Mouse (Mus musculus): ENCODE data around the gene Vps29. TPM values are rescaled to one million over a fixed set of nuclear protein-coding genes. Genes with fewer than 3 reads are reported as not detected.
"Not testable (repeated sequence)": the region's sequence is repeated elsewhere in the genome, so short reads cannot be mapped to it uniquely, and the experiment has no call there.

Vps29 gene
- polyA plus RNA-seq, 1 experiment from 2014 or later: 204 TPM

DNA sequence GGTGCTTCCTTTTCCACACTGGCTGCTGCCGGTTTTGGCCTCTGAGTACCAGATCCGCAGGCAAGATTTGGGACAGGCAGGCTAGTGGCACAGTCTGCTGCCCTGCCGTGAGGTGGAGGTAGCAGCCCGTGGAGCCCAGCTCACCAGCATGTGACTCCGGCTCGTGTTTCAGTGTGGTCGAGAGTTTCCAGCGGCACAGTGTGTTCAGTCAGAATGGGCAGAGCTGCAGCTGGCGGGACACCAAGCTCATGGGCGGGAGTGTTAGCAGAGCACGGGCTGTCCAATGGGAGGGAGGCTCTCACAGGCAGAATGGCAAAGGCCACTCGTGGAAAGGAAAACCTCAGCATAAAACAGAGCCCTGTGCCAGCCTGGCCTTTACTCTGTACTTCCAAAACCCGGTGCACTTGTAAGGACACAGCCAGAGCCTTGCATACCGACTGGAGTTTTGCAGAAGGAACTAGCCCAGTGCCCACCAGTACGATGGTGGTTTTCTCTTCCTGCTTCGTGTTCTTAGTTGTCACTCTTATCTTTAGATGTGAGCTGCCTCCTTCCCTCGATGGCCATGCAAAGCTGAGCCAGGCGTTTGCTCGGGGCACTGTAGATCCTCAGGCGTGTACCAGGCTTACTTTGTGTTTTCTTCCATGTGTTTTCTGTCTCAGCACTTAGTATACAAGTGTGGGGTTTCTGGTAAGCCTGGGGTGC lies 39.1 kb upstream of the Vps29 start:
- peak overlapping the region; percentile 38; the same call in 1 of the 2 replicates for H3K27ac ChIP-seq (ENCODE audit: low read depth, low read length)
- DNase-seq (ENCODE audit: low spot score) (no peak), ATAC-seq (replicated peaks; ENCODE audit: low FRiP score) (0 out of 2 replicates have a peak, but pooled peaks have one; percentile 26)
- peak overlapping the region; percentile 44; the same call in 1 of the 2 replicates for H3K4me2 ChIP-seq
- peaks cover 12% of the 10 kb centered on the region for H3K4me1 ChIP-seq (replicated peaks; ENCODE audit: control insufficient read depth, insufficient read depth, low read length)
- H3K36me3 ChIP-seq (ENCODE audit: control insufficient read depth, insufficient read depth, low read length): peaks cover 14% of the 10 kb centered on the region
- no peak overlapping the region; the same call in 1 of the 2 replicates for H3K9ac ChIP-seq (ENCODE audit: low read depth, low read length)
- no peak overlapping the region for H3K4me3 ChIP-seq (ENCODE audit: low read depth, low read length)
- no peaks in the 10 kb centered on the region for H3K27me3 ChIP-seq (replicated peaks; ENCODE audit: control insufficient read depth, insufficient read depth, low read length)
- 42% methylated on average over 20 of the region's 20 CpGs for WGBS
- H3K9me3 ChIP-seq (ENCODE audit: control insufficient read depth, low read length): no peaks in the 10 kb centered on the region

DNA sequence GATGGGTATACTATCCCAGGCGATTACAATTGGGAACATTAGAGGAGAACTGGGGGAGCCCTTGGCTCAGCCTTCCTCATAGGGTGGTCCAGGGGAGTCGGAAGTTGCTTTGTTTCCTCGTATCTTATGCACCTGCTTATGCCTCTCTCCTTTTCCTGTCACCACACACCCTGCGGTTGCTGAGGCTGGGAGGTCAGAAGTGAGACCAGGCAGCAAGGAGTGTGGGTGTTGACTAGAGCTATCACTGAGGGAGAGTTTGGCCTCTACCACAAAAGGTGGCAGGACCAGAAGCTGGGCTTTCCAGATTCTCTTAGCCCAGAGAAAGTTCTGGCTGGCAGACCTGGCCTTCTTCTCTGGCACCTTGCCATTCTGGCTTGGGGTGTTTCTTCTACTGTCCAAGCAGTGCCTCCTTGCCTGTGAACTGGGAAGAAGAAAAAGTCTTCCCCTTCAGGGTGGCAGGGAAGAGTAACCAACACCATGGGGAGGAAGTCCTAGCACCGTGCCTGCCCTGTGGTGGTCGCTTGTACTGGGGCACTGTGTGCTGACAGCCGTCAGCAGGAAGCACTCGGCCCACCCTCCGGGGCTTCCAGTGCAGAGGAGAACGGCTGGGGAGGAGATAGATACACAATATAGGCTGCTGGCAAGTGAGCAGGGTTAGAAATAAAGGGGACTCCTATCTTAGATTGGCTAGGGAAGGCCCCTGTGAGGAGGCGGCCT lies 36.7 kb upstream of the Vps29 start:
- no peak for DNase-seq (ENCODE audit: low spot score)
- peaks cover 12% of the 10 kb centered on the region for H3K4me1 ChIP-seq (replicated peaks; ENCODE audit: control insufficient read depth, insufficient read depth, low read length)
- H3K4me2 ChIP-seq: no peak overlapping the region
- peaks cover 12% of the 10 kb centered on the region for H3K36me3 ChIP-seq (ENCODE audit: control insufficient read depth, insufficient read depth, low read length)
- no peaks in the 10 kb centered on the region for H3K27me3 ChIP-seq (replicated peaks; ENCODE audit: control insufficient read depth, insufficient read depth, low read length)
- no peak for ATAC-seq (replicated peaks; ENCODE audit: low FRiP score)
- WGBS: 67% methylated on average over 11 of the region's 11 CpGs
- H3K9ac ChIP-seq (ENCODE audit: low read depth, low read length): no peak overlapping the region
- H3K4me3 ChIP-seq (ENCODE audit: low read depth, low read length): no peak overlapping the region
- no peak overlapping the region for H3K27ac ChIP-seq (ENCODE audit: low read depth, low read length)
- H3K9me3 ChIP-seq (ENCODE audit: control insufficient read depth, low read length): no peaks in the 10 kb centered on the region

- peaks cover 12% of the 10 kb centered on the region for H3K4me1 ChIP-seq (replicated peaks; ENCODE audit: control insufficient read depth, insufficient read depth, low read length)
- H3K27ac ChIP-seq (ENCODE audit: low read depth, low read length): no peak overlapping the region
Measured at GRCm38 (mm10) chr5:122318100-122318499, 36.1 kb upstream of the Vps29 start.

DNA sequence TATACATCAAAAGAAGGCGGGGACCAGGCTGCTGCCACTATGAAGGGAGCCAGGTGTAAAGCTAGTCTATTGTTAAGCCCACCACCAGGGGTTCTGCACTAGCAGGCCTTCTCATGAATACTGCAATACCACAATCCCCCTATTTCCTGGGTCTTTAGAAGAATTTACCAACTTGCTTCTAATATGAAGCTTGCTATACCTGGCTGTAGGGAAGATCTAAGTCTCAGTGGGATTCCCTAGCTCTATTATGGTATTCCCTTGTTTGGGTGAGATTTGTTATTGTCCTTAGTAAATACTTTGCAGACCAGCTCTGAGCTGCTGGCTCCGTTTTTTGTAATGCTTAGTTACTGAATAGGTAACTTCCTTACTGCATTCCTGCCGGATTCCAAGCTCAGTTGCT lies 35.2 kb upstream of the Vps29 start:
- not testable (repeated sequence) for H3K9me3 ChIP-seq (ENCODE audit: control insufficient read depth, low read length); H3K27ac ChIP-seq (ENCODE audit: low read depth, low read length); ATAC-seq (replicated peaks; ENCODE audit: low FRiP score); H3K36me3 ChIP-seq (ENCODE audit: control insufficient read depth, insufficient read depth, low read length); H3K9ac ChIP-seq (ENCODE audit: low read depth, low read length); H3K4me3 ChIP-seq (ENCODE audit: low read depth, low read length); DNase-seq (ENCODE audit: low spot score); H3K27me3 ChIP-seq (replicated peaks; ENCODE audit: control insufficient read depth, insufficient read depth, low read length); H3K4me2 ChIP-seq
- H3K4me1 ChIP-seq (replicated peaks; ENCODE audit: control insufficient read depth, insufficient read depth, low read length): peaks cover 12% of the 10 kb centered on the region
- WGBS: 79% methylated on average over 3 of the region's 3 CpGs

More at GRCm38 (mm10) chr5:122318100-122318499, 36.1 kb upstream of the Vps29 start:
- Histone ChIP-seq H3K4me3 (ENCODE audit: low read depth, low read length) (no peak overlapping the region), H3K9me3 (ENCODE audit: control insufficient read depth, low read length) (no peaks in the 10 kb centered on the region), H3K27me3 (replicated peaks; ENCODE audit: control insufficient read depth, insufficient read depth, low read length) (no peaks in the 10 kb centered on the region), H3K4me2 (no peak overlapping the region), H3K9ac (ENCODE audit: low read depth, low read length) (no peak overlapping the region), H3K36me3 (ENCODE audit: control insufficient read depth, insufficient read depth, low read length) (peaks cover 12% of the 10 kb centered on the region)
- DNase-seq (ENCODE audit: low spot score): no peak
- no peak for ATAC-seq (replicated peaks; ENCODE audit: low FRiP score)
- WGBS: 66% methylated on average over 3 of the region's 3 CpGs

GRCm38 (mm10) chr5:122319474-122320204 lies 34.5 kb upstream of the Vps29 start:
- 83% methylated on average over 14 of the region's 14 CpGs for WGBS
- H3K27me3 ChIP-seq (replicated peaks; ENCODE audit: control insufficient read depth, insufficient read depth, low read length): no peaks in the 10 kb centered on the region
- ATAC-seq (replicated peaks; ENCODE audit: low FRiP score) (no peak), DNase-seq (ENCODE audit: low spot score) (no peak)
- H3K4me2 ChIP-seq: no peak overlapping the region
- no peaks in the 10 kb centered on the region for H3K9me3 ChIP-seq (ENCODE audit: control insufficient read depth, low read length)
- peaks cover 7% of the 10 kb centered on the region for H3K4me1 ChIP-seq (replicated peaks; ENCODE audit: control insufficient read depth, insufficient read depth, low read length)
- H3K36me3 ChIP-seq (ENCODE audit: control insufficient read depth, insufficient read depth, low read length): peaks cover 9% of the 10 kb centered on the region
- no peak overlapping the region for H3K27ac ChIP-seq (ENCODE audit: low read depth, low read length)
- H3K4me3 ChIP-seq (ENCODE audit: low read depth, low read length): no peak overlapping the region
- H3K9ac ChIP-seq (ENCODE audit: low read depth, low read length): no peak overlapping the region

DNA sequence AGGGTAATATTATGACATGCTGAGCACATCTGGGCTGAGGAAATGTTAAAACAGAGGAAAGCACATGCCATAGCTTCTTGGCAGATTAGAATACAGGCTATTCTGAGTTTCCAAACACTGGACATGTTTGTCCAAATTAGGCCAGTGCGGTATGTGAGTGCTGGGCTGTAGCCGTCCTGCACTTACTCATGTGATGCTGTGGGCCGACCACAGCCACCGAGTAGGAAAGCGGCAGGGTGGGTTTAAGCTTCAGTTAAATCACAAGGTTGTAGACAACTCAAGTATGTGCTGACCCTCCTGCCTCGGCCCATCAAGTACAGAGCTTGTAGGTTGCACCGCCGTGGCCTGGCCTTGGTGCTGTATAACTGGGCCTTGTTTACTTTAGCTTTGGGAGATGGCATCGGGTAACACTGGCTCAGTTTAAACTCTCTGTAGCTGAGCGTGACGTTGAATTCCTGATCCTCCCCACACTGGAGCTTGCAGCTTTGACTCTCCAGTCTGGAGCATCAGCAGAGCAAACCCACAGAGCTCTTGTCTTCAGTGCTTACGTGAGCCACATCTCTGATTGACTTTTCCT lies 33.9 kb upstream of the Vps29 start:
- WGBS: 76% methylated on average over 12 of the region's 12 CpGs
- peaks cover 16% of the 10 kb centered on the region for H3K36me3 ChIP-seq (ENCODE audit: control insufficient read depth, insufficient read depth, low read length)
- no peak for DNase-seq (ENCODE audit: low spot score)
- H3K4me2 ChIP-seq: no peak overlapping the region
- H3K4me3 ChIP-seq (ENCODE audit: low read depth, low read length): no peak overlapping the region
- no peaks in the 10 kb centered on the region for H3K27me3 ChIP-seq (replicated peaks; ENCODE audit: control insufficient read depth, insufficient read depth, low read length)
- H3K4me1 ChIP-seq (replicated peaks; ENCODE audit: control insufficient read depth, insufficient read depth, low read length): peaks cover 7% of the 10 kb centered on the region
- H3K9ac ChIP-seq (ENCODE audit: low read depth, low read length): no peak overlapping the region
- no peaks in the 10 kb centered on the region for H3K9me3 ChIP-seq (ENCODE audit: control insufficient read depth, low read length)
- ATAC-seq (replicated peaks; ENCODE audit: low FRiP score): no peak
- no peak overlapping the region for H3K27ac ChIP-seq (ENCODE audit: low read depth, low read length)

DNA sequence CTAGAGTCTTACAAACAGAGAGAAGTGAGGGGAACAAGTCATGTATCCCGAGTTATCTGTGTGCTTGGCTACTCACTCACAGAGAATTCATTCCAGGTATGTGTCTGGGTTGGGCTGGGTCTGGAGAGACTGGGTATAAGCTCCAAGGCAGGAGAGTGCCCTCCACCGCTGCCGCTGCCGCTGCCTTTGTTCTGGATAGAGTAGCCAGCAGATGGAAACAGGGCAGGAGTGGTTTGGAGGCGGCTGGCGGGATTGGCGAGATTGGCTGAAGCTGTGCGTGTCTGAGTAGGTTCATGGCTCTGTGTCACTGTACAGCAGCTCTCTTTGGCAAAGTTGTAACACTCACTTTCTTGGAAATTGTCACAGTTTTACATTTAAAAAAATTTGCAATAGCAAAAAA lies 30.6 kb upstream of the Vps29 start:
- Histone ChIP-seq H3K36me3 (ENCODE audit: control insufficient read depth, insufficient read depth, low read length) (peaks cover 17% of the 10 kb centered on the region; the same call in 1 of the 2 replicates), H3K4me3 (ENCODE audit: low read depth, low read length) (no peak overlapping the region), H3K27me3 (replicated peaks; ENCODE audit: control insufficient read depth, insufficient read depth, low read length) (no peaks in the 10 kb centered on the region), H3K9ac (ENCODE audit: low read depth, low read length) (no peak overlapping the region), H3K9me3 (ENCODE audit: control insufficient read depth, low read length) (no peaks in the 10 kb centered on the region), H3K4me2 (no peak overlapping the region), H3K4me1 (replicated peaks; ENCODE audit: control insufficient read depth, insufficient read depth, low read length) (0 out of 2 replicates have a peak, but pooled peaks cover 3% of the 10 kb centered on the region), H3K27ac (ENCODE audit: low read depth, low read length) (no peak overlapping the region)
- ATAC-seq (replicated peaks; ENCODE audit: low FRiP score) (no peak), DNase-seq (ENCODE audit: low spot score) (no peak)
- 91% methylated on average over 8 of the region's 8 CpGs for WGBS

DNA sequence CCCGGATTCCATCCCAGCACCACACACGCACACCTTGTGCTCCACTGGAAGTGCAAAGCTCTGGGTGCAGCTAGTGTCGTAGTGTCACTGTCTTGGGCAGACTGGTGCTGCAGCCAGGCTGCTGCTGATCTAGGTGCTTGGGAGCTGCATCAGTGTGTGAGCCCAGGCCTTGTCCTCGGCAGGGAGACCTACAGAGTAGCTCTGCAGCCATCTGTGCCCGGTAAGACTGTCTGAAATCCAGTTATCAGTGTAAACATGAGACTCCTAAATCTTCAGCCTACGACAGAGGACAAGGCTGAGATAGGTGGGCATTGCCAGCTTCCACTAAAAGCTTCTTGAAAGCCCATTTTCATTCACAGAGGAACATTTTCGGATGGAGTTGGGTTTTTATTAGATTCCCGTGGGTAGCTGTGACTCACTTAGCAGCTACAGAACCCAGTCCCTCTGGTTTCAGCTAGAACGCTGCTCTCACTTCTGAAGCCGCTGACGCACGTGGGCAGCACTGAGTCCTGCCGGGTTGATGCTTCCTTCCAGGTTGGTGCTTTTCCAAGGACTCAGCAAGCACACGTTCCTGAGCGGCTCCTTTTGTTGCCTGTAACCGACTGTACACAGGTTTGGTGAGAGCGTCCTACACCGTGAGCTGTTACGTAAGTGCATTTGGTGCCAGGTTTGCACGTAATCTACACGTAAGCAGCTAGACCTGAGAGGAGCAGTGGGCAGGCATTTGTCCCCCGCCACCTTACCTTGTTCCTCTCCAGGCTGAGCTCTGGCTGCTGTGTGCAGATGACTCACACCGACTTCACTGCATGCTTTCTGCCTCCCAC lies 29.3 kb upstream of the Vps29 start:
- ATAC-seq (replicated peaks; ENCODE audit: low FRiP score): no peak
- peaks cover 15% of the 10 kb centered on the region; the same call in 1 of the 2 replicates for H3K36me3 ChIP-seq (ENCODE audit: control insufficient read depth, insufficient read depth, low read length)

More for the DNA sequence above, 29.3 kb upstream of the Vps29 start:
- Histone ChIP-seq H3K27ac (ENCODE audit: low read depth, low read length) (no peak overlapping the region), H3K4me1 (replicated peaks; ENCODE audit: control insufficient read depth, insufficient read depth, low read length) (0 out of 2 replicates have a peak, but pooled peaks cover under 1% of the 10 kb centered on the region), H3K4me3 (ENCODE audit: low read depth, low read length) (no peak overlapping the region), H3K4me2 (no peak overlapping the region), H3K27me3 (replicated peaks; ENCODE audit: control insufficient read depth, insufficient read depth, low read length) (no peaks in the 10 kb centered on the region), H3K9ac (ENCODE audit: low read depth, low read length) (no peak overlapping the region), H3K9me3 (ENCODE audit: control insufficient read depth, low read length) (no peaks in the 10 kb centered on the region)
- no peak for DNase-seq (ENCODE audit: low spot score)
- 85% methylated on average over 23 of the region's 23 CpGs for WGBS

Measured in liver, embryonic 11.5 days (tissue).